Mouse (Mus musculus) intestine, postnatal 0 days (tissue): ENCODE measurements at regions not wholly inside any gene's neighbourhood (a gene's known extent, or its start where the extent isn't known, plus 50 kb on each side); places are given as distances from the start of the nearest gene placed in this dataset.

Experiments
- ATAC-seq: fragments of 200-750 bp; cut with Nextera tagmentation; 2 replicates; pipeline ENCODE4 v1.8.0; 2017; ENCODE audit warnings: mild to moderate bottlenecking, moderate TSS enrichment, moderate library complexity
- H3K27ac ChIP-seq: fragments of 300-500 bp; sonication (generic); 2 replicates; pipeline ENCODE4 v1.5.1; 2014; ENCODE audit warnings: mild to moderate bottlenecking, low read depth, low read length, moderate library complexity
- H3K27me3 ChIP-seq: fragments of 300-500 bp; sonication (generic); replicated peaks from 2 replicates; pipeline ENCODE4 v1.6.1; 2014; ENCODE audit warnings: low read length, mixed read lengths; ENCODE audit not compliant: control insufficient read depth, insufficient read depth
- H3K36me3 ChIP-seq: fragments of 300-500 bp; sonication (generic); 2 replicates; pipeline ENCODE4 v1.6.1; 2014; ENCODE audit warnings: mild to moderate bottlenecking, moderate library complexity; ENCODE audit not compliant: control insufficient read depth, insufficient read depth
- H3K4me1 ChIP-seq: fragments of 300-500 bp; sonication (generic); replicated peaks from 2 replicates; pipeline ENCODE4 v1.6.1; 2014; ENCODE audit warnings: antibody characterized with exemption, low read length, mixed read lengths; ENCODE audit not compliant: control insufficient read depth, insufficient read depth
- H3K4me2 ChIP-seq: fragments of 300-500 bp; sonication (generic); replicated peaks from 2 replicates; pipeline ENCODE4 v1.6.1; 2014; ENCODE audit warnings: low read depth, mild to moderate bottlenecking, moderate library complexity
- H3K4me3 ChIP-seq: fragments of 300-500 bp; sonication (generic); 2 replicates; pipeline ENCODE4 v1.5.1; 2014; ENCODE audit warnings: low read depth, low read length
- H3K9ac ChIP-seq: fragments of 300-500 bp; sonication (generic); 2 replicates; pipeline ENCODE4 v1.6.1; 2014; ENCODE audit warnings: mild to moderate bottlenecking, low read depth, low read length
- H3K9me3 ChIP-seq: fragments of 300-500 bp; sonication (generic); 2 replicates; pipeline ENCODE4 v1.6.1; 2016; ENCODE audit warnings: mixed run types; ENCODE audit not compliant: control insufficient read depth
- CTCF ChIP-seq: sonication (generic); IDR thresholded peaks from 2 replicates; pipeline ENCODE4 v1.5.1; 2016; ENCODE audit warnings: low read depth, mild to moderate bottlenecking, control low read depth, antibody characterized with exemption, moderate library complexity
- WGBS: fragments of 180-500 bp; shearing (Covaris S2); extraction: QIAGEN DNeasy Blood & Tissue Kit; methylation state at CpG from one replicate; pipeline ENCODE4 v1.1.7; 2014; 5-methylcytosine and 5-hydroxymethylcytosine counted together

DNA sequence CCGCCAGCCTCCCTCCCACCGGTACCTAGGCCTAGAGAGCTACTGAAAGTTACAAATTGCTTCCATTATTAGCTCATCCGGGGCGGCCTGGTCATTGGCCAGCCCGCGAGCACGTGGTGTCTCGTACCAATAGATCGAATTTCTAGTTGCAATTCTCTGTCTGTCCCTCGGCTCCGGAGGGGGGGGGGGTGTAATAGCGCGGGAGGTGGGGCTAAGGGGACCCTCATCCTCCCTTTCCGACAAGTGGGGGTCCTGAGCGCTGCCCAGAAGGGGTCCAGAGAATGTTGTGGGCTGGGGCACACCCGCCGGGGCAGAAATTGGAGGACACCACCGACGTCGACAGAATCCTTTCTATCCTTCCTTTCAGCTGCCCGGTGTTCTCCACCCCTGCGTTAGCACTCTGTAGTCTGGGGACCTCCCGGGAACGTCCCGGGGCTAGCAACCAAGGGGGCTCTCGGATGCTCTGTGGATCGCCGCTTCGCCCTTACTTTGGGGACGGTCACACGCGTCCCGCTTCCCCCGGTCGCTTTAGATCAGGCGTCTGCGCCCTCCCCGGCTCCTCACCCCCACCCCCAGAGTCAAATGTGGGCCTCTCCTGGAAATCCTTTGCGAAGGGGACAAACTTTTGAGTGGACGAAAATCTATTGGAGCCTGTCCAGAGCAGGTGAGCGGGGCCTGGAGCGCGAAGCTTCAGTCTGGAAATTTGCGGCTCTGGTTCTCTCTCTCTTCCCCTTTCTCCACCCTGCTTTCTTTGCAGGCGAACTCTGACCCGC lies 64.6 kb downstream of the Smug1 start:
- no peak overlapping the region; the same call in 1 of the 2 replicates for H3K27ac ChIP-seq
- H3K9me3 ChIP-seq, result no peaks in the 10 kb centered on the region
- H3K27me3 ChIP-seq, result peaks cover 32% of the 10 kb centered on the region
- H3K4me3 ChIP-seq, result peak overlapping the region; percentile 52
- ATAC-seq, result peak; percentile 59; the same call in 1 of the 2 replicates
- no peaks in the 10 kb centered on the region for H3K36me3 ChIP-seq
- peak overlapping the region; percentile 75 for H3K4me2 ChIP-seq
- 2% methylated on average over 46 of the region's 46 CpGs for WGBS
- peak overlapping the region; percentile 50; the same call in 1 of the 2 replicates for H3K9ac ChIP-seq
- no peaks in the 10 kb centered on the region for H3K4me1 ChIP-seq
- TF ChIP-seq CTCF, result no peak

DNA sequence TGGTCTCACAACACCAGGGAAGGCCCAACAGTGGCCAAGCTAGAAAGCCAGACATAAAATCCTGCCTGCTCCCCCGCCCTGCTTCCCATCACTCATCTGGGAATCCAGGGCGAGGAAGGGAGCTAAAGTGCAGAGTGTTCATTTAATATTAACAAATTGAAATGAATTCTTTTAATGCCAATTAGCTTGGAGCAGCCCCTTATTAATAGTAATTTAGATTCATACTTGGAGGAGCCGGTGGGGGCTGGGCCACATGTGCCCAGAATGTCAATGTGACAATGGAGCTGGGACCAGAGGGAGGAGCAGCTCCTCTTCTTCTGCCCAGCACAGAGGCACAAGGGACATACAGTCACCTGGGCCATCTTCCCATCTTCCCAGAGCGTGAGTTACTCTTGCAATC lies 66.8 kb downstream of the Smug1 start:
- peaks cover 31% of the 10 kb centered on the region for H3K27me3 ChIP-seq
- no peaks in the 10 kb centered on the region for H3K36me3 ChIP-seq
- H3K4me1 ChIP-seq, result no peaks in the 10 kb centered on the region
- ATAC-seq, result no peak
- H3K4me3 ChIP-seq, result no peak overlapping the region
- H3K9me3 ChIP-seq, result no peaks in the 10 kb centered on the region
- TF ChIP-seq CTCF, result no peak
- no peak overlapping the region for H3K27ac ChIP-seq
- H3K4me2 ChIP-seq, result no peak overlapping the region
- WGBS, result 78% methylated on average over 4 of the region's 4 CpGs
- no peak overlapping the region for H3K9ac ChIP-seq

DNA sequence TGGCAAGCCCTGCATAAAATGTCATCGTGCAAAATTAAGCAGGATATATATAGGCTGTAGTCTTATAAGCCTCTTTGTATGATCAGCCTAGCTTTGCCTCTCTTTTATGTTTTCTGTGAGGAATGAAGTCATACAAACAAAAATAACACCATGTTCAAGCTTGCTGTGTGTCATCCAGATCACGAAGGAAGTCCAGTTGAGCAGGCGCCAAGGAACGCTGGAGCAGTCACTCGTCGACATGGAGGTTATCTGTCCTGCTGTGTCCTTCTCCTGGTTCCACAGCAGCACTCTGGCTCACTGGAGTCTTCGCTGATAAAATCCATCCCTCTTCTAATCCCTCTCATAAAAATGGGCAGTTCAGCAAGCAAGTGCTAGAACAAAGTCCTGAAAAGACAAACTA lies 72.4 kb downstream of the Smug1 start:
- H3K9me3 ChIP-seq, result no peaks in the 10 kb centered on the region
- ATAC-seq, result no peak
- no peak overlapping the region for H3K9ac ChIP-seq
- peaks cover 16% of the 10 kb centered on the region; the same call in 1 of the 2 replicates for H3K27me3 ChIP-seq
- H3K4me1 ChIP-seq, result no peaks in the 10 kb centered on the region
- 28% methylated on average over 7 of the region's 7 CpGs for WGBS
- no peak for TF ChIP-seq CTCF
- no peak overlapping the region for H3K4me3 ChIP-seq
- H3K36me3 ChIP-seq, result no peaks in the 10 kb centered on the region
- no peak overlapping the region for H3K4me2 ChIP-seq
- H3K27ac ChIP-seq, result peak overlapping the region; percentile 7; the same call in 1 of the 2 replicates

DNA sequence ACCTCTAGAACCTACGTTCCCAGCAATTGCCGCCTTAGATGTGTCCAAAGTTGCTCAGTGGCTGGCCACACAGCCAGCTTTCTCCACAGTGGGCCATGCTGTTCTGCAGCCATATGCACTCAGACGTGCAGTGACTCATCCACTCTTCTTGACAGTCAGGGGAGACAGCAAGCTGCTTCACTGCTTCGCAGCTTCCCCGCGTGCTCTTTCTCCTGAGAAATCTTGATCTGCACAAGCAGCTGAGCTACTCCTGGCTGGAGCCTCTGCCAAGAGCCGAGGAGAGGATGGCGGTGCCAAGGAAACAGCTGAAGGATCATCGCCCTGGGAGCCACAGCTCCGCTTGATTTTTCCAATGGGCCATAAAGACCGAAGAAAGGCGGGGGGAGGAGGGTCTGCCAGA lies 73.2 kb downstream of the Smug1 start:
- peaks cover 16% of the 10 kb centered on the region; the same call in 1 of the 2 replicates for H3K27me3 ChIP-seq
- no peaks in the 10 kb centered on the region for H3K9me3 ChIP-seq
- no peak overlapping the region for H3K4me3 ChIP-seq
- 57% methylated on average over 12 of the region's 12 CpGs for WGBS
- H3K4me1 ChIP-seq, result no peaks in the 10 kb centered on the region
- no peaks in the 10 kb centered on the region for H3K36me3 ChIP-seq
- no peak overlapping the region for H3K4me2 ChIP-seq
- no peak overlapping the region for H3K27ac ChIP-seq
- no peak for TF ChIP-seq CTCF
- H3K9ac ChIP-seq, result no peak overlapping the region
- no peak for ATAC-seq

DNA sequence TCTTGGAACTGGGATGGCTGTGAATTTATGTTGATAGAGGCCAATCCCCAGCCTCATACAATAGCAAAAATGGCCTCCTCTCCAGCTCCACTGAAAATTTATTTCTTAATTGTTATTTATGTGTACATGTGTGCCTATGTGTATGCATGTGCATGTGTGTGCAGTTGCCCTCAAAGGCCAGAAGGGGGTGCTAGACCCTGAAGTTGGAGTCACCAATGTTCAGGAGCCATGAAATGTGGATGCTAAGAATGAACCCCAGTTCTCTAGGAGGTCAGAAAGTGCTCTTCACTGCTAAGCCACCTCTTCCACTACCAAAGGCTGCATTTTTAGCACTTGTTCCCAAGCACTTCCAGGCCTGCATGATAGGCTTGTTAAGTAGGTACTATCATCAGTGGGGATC lies 73.8 kb downstream of the Hoxc4 start:
- Histone ChIP-seq H3K4me3 (no peak overlapping the region), H3K9ac (no peak overlapping the region), H3K9me3 (no peaks in the 10 kb centered on the region), H3K4me2 (no peak overlapping the region), H3K4me1 (no peaks in the 10 kb centered on the region), H3K36me3 (no peaks in the 10 kb centered on the region), H3K27me3 (peaks cover 20% of the 10 kb centered on the region; the same call in 1 of the 2 replicates), H3K27ac (no peak overlapping the region)
- no peak for ATAC-seq
- TF ChIP-seq CTCF, result peak; percentile 36

DNA sequence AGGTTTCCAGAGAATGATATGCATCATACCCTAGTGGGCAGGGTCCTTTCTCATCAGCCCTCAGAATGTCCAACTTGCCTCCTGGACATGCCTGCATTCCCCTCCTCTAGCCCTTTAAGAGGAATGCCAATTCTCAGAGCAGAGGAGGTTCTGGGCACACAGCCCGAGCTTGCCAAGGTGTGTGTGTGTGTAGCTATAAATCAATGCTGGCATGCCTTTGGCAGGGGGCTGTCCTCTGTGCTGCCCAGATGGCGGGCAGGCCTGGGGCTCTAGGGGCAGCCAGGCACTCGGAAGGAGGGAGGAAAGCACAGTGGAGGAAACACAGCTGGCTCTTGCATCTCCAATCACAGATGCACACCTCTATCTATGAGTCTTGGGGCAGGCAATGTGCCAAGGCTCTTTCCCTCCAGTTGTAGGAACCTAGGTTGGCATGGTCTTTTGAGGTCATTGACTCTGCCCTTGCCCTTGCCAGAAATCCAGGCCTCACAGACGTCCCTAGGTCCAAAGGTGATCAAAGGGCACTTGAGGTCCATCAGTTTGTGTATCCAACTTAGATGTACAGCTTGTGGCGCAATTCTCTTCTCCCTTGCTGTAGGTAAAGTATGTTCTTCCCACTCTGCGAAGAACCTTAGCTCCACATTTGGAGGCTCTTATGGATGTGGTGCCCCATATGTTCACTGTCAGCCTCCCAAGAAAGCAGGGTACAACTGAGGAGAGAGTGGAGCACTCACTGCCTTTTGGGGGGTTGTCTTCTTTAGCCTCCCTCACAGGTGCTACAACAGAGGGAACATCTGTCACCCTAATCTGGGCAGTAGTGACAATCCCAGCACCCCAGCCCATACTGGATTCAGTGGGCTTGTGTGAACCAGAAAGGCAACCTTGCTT lies 71.8 kb downstream of the Hoxc4 start:
- Histone ChIP-seq H3K9ac (no peak overlapping the region), H3K9me3 (no peaks in the 10 kb centered on the region), H3K4me1 (no peaks in the 10 kb centered on the region), H3K36me3 (no peaks in the 10 kb centered on the region), H3K27ac (peak overlapping the region; percentile 21; the same call in 1 of the 2 replicates), H3K4me2 (no peak overlapping the region), H3K27me3 (peaks cover 34% of the 10 kb centered on the region), H3K4me3 (no peak overlapping the region)
- TF ChIP-seq CTCF, result no peak
- no peak for ATAC-seq
- WGBS, result 64% methylated on average over 6 of the region's 6 CpGs
